Mouse (Mus musculus) hindbrain, embryonic 10.5 days (tissue): ENCODE results near the gene Cacnb1. TPM values are rescaled to one million over a fixed set of nuclear protein-coding genes. Genes with fewer than 3 reads are reported as not detected.

Experiments used
- DNase-seq: peaks from one replicate; pipeline ENCODE4 v3.0.0-alpha.2; 2017; ENCODE audit warnings: low spot score
- H3K27ac ChIP-seq: fragments of 300-500 bp; sonication (generic); 2 replicates; pipeline ENCODE4 v1.5.1; 2016; ENCODE audit warnings: mild to moderate bottlenecking, moderate library complexity
- H3K27me3 ChIP-seq: fragments of 300-500 bp; sonication (generic); 2 replicates; pipeline ENCODE4 v1.6.1; 2016; ENCODE audit warnings: mild to moderate bottlenecking; ENCODE audit not compliant: poor library complexity, insufficient read depth, severe bottlenecking
- H3K36me3 ChIP-seq: fragments of 300-500 bp; sonication (generic); 2 replicates; pipeline ENCODE4 v1.6.1; 2016; ENCODE audit warnings: mild to moderate bottlenecking, moderate library complexity
- H3K4me1 ChIP-seq: fragments of 300-500 bp; sonication (generic); replicated peaks from 2 replicates; pipeline ENCODE4 v1.6.1; 2016; ENCODE audit warnings: mild to moderate bottlenecking
- H3K4me3 ChIP-seq: fragments of 300-500 bp; sonication (generic); 2 replicates; pipeline ENCODE4 v1.5.1; 2016; ENCODE audit warnings: mild to moderate bottlenecking, moderate library complexity
- H3K9me3 ChIP-seq: fragments of 300-500 bp; sonication (generic); 2 replicates; pipeline ENCODE4 v1.6.1; 2016; ENCODE audit warnings: mild to moderate bottlenecking, moderate library complexity
- WGBS: fragments of 180-500 bp; shearing (Covaris S2); methylation state at CpG from one replicate; pipeline ENCODE4 v1.1.7; 2016; 5-methylcytosine and 5-hydroxymethylcytosine counted together
- polyA plus RNA-seq: library from polyadenylated mRNA; unstranded; fragments of >200 nt; fragmentation: Nextera tagmentation; extraction: Ambion mirVana; gene quantifications from 2 replicates; pipeline ENCODE4 v1.2.1, GENCODE M21; 2016

Gene Cacnb1
- polyA plus RNA-seq, 1 experiment from 2014 or later = 22.9 TPM

GRCm38 (mm10) chr11:97955146-97955902 is 67.5 kb downstream of the Cacnb1 start:
- H3K27ac ChIP-seq = no peak overlapping the region
- H3K9me3 ChIP-seq = no peaks in the 10 kb centered on the region
- H3K36me3 ChIP-seq = no peaks in the 10 kb centered on the region
- H3K4me3 ChIP-seq = no peak overlapping the region
- H3K27me3 ChIP-seq = no peaks in the 10 kb centered on the region
- no peak for DNase-seq
- peaks cover 50% of the 10 kb centered on the region for H3K4me1 ChIP-seq
- 82% methylated on average over 9 of the region's 9 CpGs for WGBS

DNA sequence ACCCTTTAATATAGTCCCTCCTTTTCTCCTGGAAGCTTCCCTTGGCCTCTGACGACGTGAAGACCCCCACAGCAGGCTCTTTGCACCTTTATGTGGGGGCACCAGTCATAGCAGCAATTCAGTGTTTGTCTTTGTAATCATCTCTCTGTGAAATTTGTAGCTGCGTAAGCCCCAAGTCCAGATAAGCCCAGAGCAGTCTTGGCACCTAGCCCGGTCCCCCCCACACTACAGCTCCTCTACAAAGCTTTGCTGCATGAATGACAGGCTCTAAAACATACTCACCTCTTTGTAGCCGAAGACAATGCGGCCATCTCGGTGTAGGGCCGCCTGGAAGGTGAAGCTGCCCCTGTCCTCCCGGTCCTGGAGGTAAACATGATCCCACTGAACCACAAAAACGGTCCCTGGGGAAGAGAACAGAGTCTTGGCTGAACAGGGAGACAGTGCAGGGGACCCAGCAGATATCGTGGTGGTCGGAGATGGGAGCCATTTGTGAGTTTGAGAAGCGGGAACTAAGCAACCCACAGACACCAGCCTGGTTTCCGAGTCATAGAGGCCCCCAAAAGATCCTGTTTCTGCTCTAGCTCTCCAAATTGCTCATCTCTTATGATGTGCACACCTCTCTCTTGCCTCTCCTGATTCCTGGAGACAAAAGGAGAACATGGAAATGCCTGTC is 68.2 kb downstream of the Cacnb1 start:
- peaks cover 57% of the 10 kb centered on the region for H3K4me1 ChIP-seq
- 0 out of 2 replicates have a peak overlapping the region, but pooled peaks have one; percentile 13 for H3K27ac ChIP-seq
- WGBS = 78% methylated on average over 14 of the region's 14 CpGs
- H3K4me3 ChIP-seq = no peak overlapping the region
- no peaks in the 10 kb centered on the region for H3K27me3 ChIP-seq
- no peaks in the 10 kb centered on the region for H3K9me3 ChIP-seq
- no peaks in the 10 kb centered on the region for H3K36me3 ChIP-seq
- no peak for DNase-seq

- Histone ChIP-seq H3K27me3 (no peaks in the 10 kb centered on the region), H3K9me3 (no peaks in the 10 kb centered on the region), H3K4me3 (no peak overlapping the region), H3K4me1 (peaks cover 59% of the 10 kb centered on the region), H3K36me3 (no peaks in the 10 kb centered on the region), H3K27ac (0 out of 2 replicates have a peak overlapping the region, but pooled peaks have one; percentile 8)
- no peak for DNase-seq
- WGBS = 93% methylated on average over 6 of the region's 6 CpGs
Measured at GRCm38 (mm10) chr11:97953939-97954275, 68.9 kb downstream of the Cacnb1 start.

GRCm38 (mm10) chr11:97953179-97953938 is 69.5 kb downstream of the Cacnb1 start:
- 0 out of 2 replicates have a peak overlapping the region, but pooled peaks have one; percentile 8 for H3K27ac ChIP-seq
- no peak overlapping the region for H3K4me3 ChIP-seq
- H3K27me3 ChIP-seq = no peaks in the 10 kb centered on the region
- H3K9me3 ChIP-seq = no peaks in the 10 kb centered on the region
- 80% methylated on average over 16 of the region's 16 CpGs for WGBS
- no peak for DNase-seq
- peaks cover 58% of the 10 kb centered on the region for H3K4me1 ChIP-seq
- no peaks in the 10 kb centered on the region for H3K36me3 ChIP-seq

- WGBS = 96% methylated on average over 1 of the region's 1 CpGs
- H3K4me3 ChIP-seq = no peak overlapping the region
- H3K4me1 ChIP-seq = peaks cover 57% of the 10 kb centered on the region
- no peak overlapping the region for H3K27ac ChIP-seq
- no peaks in the 10 kb centered on the region for H3K36me3 ChIP-seq
- DNase-seq = no peak
- H3K27me3 ChIP-seq = no peaks in the 10 kb centered on the region
- no peaks in the 10 kb centered on the region for H3K9me3 ChIP-seq
Measured at GRCm38 (mm10) chr11:97952367-97953006, 70.3 kb downstream of the Cacnb1 start.

Other genes with a start within 250 kb of the Cacnb1 start
- gene 1700001P01Rik, start 247.1 kb downstream of the Cacnb1 start, polyA plus RNA-seq = 0.37 and 0.80 TPM in 2 replicates
- gene Rpl23, start 240.6 kb downstream of the Cacnb1 start, polyA plus RNA-seq = 381 and 439 TPM in 2 replicates
- 77.7 and 90.1 TPM in 2 replicates for gene Lasp1, start 224.0 kb downstream of the Cacnb1 start, polyA plus RNA-seq
- 10.0 and 12.3 TPM in 2 replicates for gene B230217C12Rik, start 182.3 kb downstream of the Cacnb1 start, polyA plus RNA-seq
- gene Fbxo47, start 138.9 kb downstream of the Cacnb1 start, polyA plus RNA-seq = 0.73 and 1.0 TPM in 2 replicates
- gene Plxdc1, start 36.6 kb downstream of the Cacnb1 start, polyA plus RNA-seq = 0.11 and 0.24 TPM in 2 replicates
- 13.3 and 16.2 TPM in 2 replicates for gene Arl5c, start 26.9 kb downstream of the Cacnb1 start, polyA plus RNA-seq
- 1,011 and 1,145 TPM in 2 replicates for gene Rpl19, start 3.7 kb upstream of the Cacnb1 start, polyA plus RNA-seq
- 1.1 and 1.5 TPM in 2 replicates for gene Stac2, start 30.4 kb upstream of the Cacnb1 start, polyA plus RNA-seq
- 23.4 and 23.8 TPM in 2 replicates for gene Fbxl20, start 127.4 kb upstream of the Cacnb1 start, polyA plus RNA-seq
- gene Med1, start 170.3 kb upstream of the Cacnb1 start, polyA plus RNA-seq = 62.8 and 73.0 TPM in 2 replicates
- gene Cdk12, start 180.0 kb upstream of the Cacnb1 start, polyA plus RNA-seq = 10.2 and 12.6 TPM in 2 replicates